Mouse (Mus musculus): ENCODE results near the gene Hes1. TPM values are rescaled to one million over a fixed set of nuclear protein-coding genes. Genes with fewer than 3 reads are reported as not detected.
A peak's percentile ranks its signal among the peaks of the same experiment; 100 is the strongest.

The Hes1 gene
- polyA plus RNA-seq, 1 experiment from 2014 or later: 73.1 TPM

GRCm38 (mm10) chr16:30045615-30046014 lies 18.6 kb upstream of the Hes1 start:
- no peaks in the 10 kb centered on the region for H3K36me3 ChIP-seq (ENCODE audit: control insufficient read depth, insufficient read depth, low read length)
- no peak overlapping the region for H3K4me2 ChIP-seq (replicated peaks; ENCODE audit: low read depth)
- ATAC-seq (ENCODE audit: low FRiP score, low TSS enrichment) (peak; percentile 89), DNase-seq (ENCODE audit: low spot score) (peak; percentile 90)
- H3K27me3 ChIP-seq (ENCODE audit: control insufficient read depth, insufficient read depth, low read length): no peaks in the 10 kb centered on the region
- H3K27ac ChIP-seq (replicated peaks): peak overlapping the region; percentile 81
- H3K4me3 ChIP-seq (ENCODE audit: low read depth, low read length): no peak overlapping the region
- TF ChIP-seq EP300 (optimal IDR thresholded peaks at IDR 0.05) (no peak), CTCF (IDR thresholded peaks at IDR 0.05; ENCODE audit: low read depth) (no peak; the same call in none of the 2 replicates)
- no peaks in the 10 kb centered on the region for H3K9me3 ChIP-seq (ENCODE audit: control insufficient read depth, low read length)
- no peaks in the 10 kb centered on the region for H3K4me1 ChIP-seq (replicated peaks; ENCODE audit: control insufficient read depth, insufficient read depth)
- no peak overlapping the region for H3K9ac ChIP-seq (ENCODE audit: low read length)
- 36% methylated on average over 5 of the region's 5 CpGs for WGBS

GRCm38 (mm10) chr16:30047010-30047409 lies 17.2 kb upstream of the Hes1 start:
- DNase-seq (ENCODE audit: low spot score) (no peak), ATAC-seq (ENCODE audit: low FRiP score, low TSS enrichment) (no peak)
- no peaks in the 10 kb centered on the region for H3K27me3 ChIP-seq (ENCODE audit: control insufficient read depth, insufficient read depth, low read length)
- TF ChIP-seq CTCF (IDR thresholded peaks at IDR 0.05; ENCODE audit: low read depth) (no peak), EP300 (optimal IDR thresholded peaks at IDR 0.05) (no peak)
- H3K9ac ChIP-seq (ENCODE audit: low read length): no peak overlapping the region
- peak overlapping the region; percentile 81 for H3K27ac ChIP-seq (replicated peaks)
- no peaks in the 10 kb centered on the region for H3K9me3 ChIP-seq (ENCODE audit: control insufficient read depth, low read length)
- no peak overlapping the region for H3K4me2 ChIP-seq (replicated peaks; ENCODE audit: low read depth)
- 71% methylated on average over 7 of the region's 7 CpGs for WGBS
- H3K4me3 ChIP-seq (ENCODE audit: low read depth, low read length): no peak overlapping the region
- H3K36me3 ChIP-seq (ENCODE audit: control insufficient read depth, insufficient read depth, low read length): no peaks in the 10 kb centered on the region
- no peaks in the 10 kb centered on the region for H3K4me1 ChIP-seq (replicated peaks; ENCODE audit: control insufficient read depth, insufficient read depth)

- H3K36me3 ChIP-seq (ENCODE audit: control insufficient read depth, insufficient read depth, low read length): no peaks in the 10 kb centered on the region
- 46% methylated on average over 11 of the region's 11 CpGs for WGBS
- no peak overlapping the region for H3K4me2 ChIP-seq (replicated peaks; ENCODE audit: low read depth)
- H3K4me1 ChIP-seq (replicated peaks; ENCODE audit: control insufficient read depth, insufficient read depth): no peaks in the 10 kb centered on the region
- DNase-seq (ENCODE audit: low spot score) (peak; percentile 86), ATAC-seq (ENCODE audit: low FRiP score, low TSS enrichment) (peak; percentile 89)
- H3K27me3 ChIP-seq (ENCODE audit: control insufficient read depth, insufficient read depth, low read length): no peaks in the 10 kb centered on the region
- H3K9ac ChIP-seq (ENCODE audit: low read length): no peak overlapping the region
- no peaks in the 10 kb centered on the region for H3K9me3 ChIP-seq (ENCODE audit: control insufficient read depth, low read length)
- no peak for TF ChIP-seq EP300 (optimal IDR thresholded peaks at IDR 0.05)
- TF ChIP-seq CTCF (IDR thresholded peaks at IDR 0.05; ENCODE audit: low read depth): no peak
- no peak overlapping the region for H3K4me3 ChIP-seq (ENCODE audit: low read depth, low read length)
- peak overlapping the region; percentile 81 for H3K27ac ChIP-seq (replicated peaks)
These were observed 16.8 kb upstream of the Hes1 start for GRCm38 (mm10) chr16:30047421-30047831.

GRCm38 (mm10) chr16:30050767-30051490 lies 13.3 kb upstream of the Hes1 start:
- Histone ChIP-seq H3K36me3 (ENCODE audit: control insufficient read depth, insufficient read depth, low read length) (no peaks in the 10 kb centered on the region), H3K9ac (ENCODE audit: low read length) (no peak overlapping the region), H3K27ac (replicated peaks) (0 out of 2 replicates have a peak overlapping the region, but pooled peaks have one; percentile 24), H3K27me3 (ENCODE audit: control insufficient read depth, insufficient read depth, low read length) (no peaks in the 10 kb centered on the region), H3K4me1 (replicated peaks; ENCODE audit: control insufficient read depth, insufficient read depth) (no peaks in the 10 kb centered on the region), H3K4me3 (ENCODE audit: low read depth, low read length) (no peak overlapping the region), H3K4me2 (replicated peaks; ENCODE audit: low read depth) (no peak overlapping the region), H3K9me3 (ENCODE audit: control insufficient read depth, low read length) (no peaks in the 10 kb centered on the region)
- ATAC-seq (ENCODE audit: low FRiP score, low TSS enrichment) (no peak), DNase-seq (ENCODE audit: low spot score) (peak; percentile 58)
- no peak for TF ChIP-seq EP300 (optimal IDR thresholded peaks at IDR 0.05)
- TF ChIP-seq CTCF (IDR thresholded peaks at IDR 0.05; ENCODE audit: low read depth): no peak
- WGBS: 43% methylated on average over 10 of the region's 10 CpGs

- no peak overlapping the region for H3K9ac ChIP-seq (ENCODE audit: low read length)
- DNase-seq (ENCODE audit: low spot score) (peak; percentile 40), ATAC-seq (ENCODE audit: low FRiP score, low TSS enrichment) (0 out of 2 replicates have a peak, but pooled peaks have one; percentile 25)
- no peak overlapping the region for H3K4me2 ChIP-seq (replicated peaks; ENCODE audit: low read depth)
- no peaks in the 10 kb centered on the region for H3K9me3 ChIP-seq (ENCODE audit: control insufficient read depth, low read length)
- no peaks in the 10 kb centered on the region for H3K36me3 ChIP-seq (ENCODE audit: control insufficient read depth, insufficient read depth, low read length)
- WGBS: 52% methylated on average over 2 of the region's 2 CpGs
- peak overlapping the region; percentile 79 for H3K27ac ChIP-seq (replicated peaks)
- no peak overlapping the region for H3K4me3 ChIP-seq (ENCODE audit: low read depth, low read length)
- TF ChIP-seq EP300 (optimal IDR thresholded peaks at IDR 0.05): no peak
- TF ChIP-seq CTCF (IDR thresholded peaks at IDR 0.05; ENCODE audit: low read depth): no peak
- H3K27me3 ChIP-seq (ENCODE audit: control insufficient read depth, insufficient read depth, low read length): no peaks in the 10 kb centered on the region
- 0 out of 2 replicates have a peak, but pooled peaks cover 1% of the 10 kb centered on the region for H3K4me1 ChIP-seq (replicated peaks; ENCODE audit: control insufficient read depth, insufficient read depth)
These were observed 11.9 kb upstream of the Hes1 start for GRCm38 (mm10) chr16:30052271-30052670.

- WGBS: 42% methylated on average over 16 of the region's 16 CpGs
- peak overlapping the region; percentile 79 for H3K27ac ChIP-seq (replicated peaks)
- 0 out of 2 replicates have a peak, but pooled peaks cover 3% of the 10 kb centered on the region for H3K4me1 ChIP-seq (replicated peaks; ENCODE audit: control insufficient read depth, insufficient read depth)
- H3K36me3 ChIP-seq (ENCODE audit: control insufficient read depth, insufficient read depth, low read length): no peaks in the 10 kb centered on the region
- DNase-seq (ENCODE audit: low spot score) (peak; percentile 62), ATAC-seq (ENCODE audit: low FRiP score, low TSS enrichment) (peak; percentile 80)
- no peak overlapping the region for H3K9ac ChIP-seq (ENCODE audit: low read length)
- no peaks in the 10 kb centered on the region for H3K27me3 ChIP-seq (ENCODE audit: control insufficient read depth, insufficient read depth, low read length)
- no peak overlapping the region for H3K4me3 ChIP-seq (ENCODE audit: low read depth, low read length)
- no peak for TF ChIP-seq EP300 (optimal IDR thresholded peaks at IDR 0.05)
- TF ChIP-seq CTCF (IDR thresholded peaks at IDR 0.05; ENCODE audit: low read depth): no peak
- no peaks in the 10 kb centered on the region for H3K9me3 ChIP-seq (ENCODE audit: control insufficient read depth, low read length)
- H3K4me2 ChIP-seq (replicated peaks; ENCODE audit: low read depth): no peak overlapping the region
These were observed 11.2 kb upstream of the Hes1 start for GRCm38 (mm10) chr16:30052839-30053511.

All from stomach, postnatal 0 days (tissue).